ENCODE assay signal across 18 mouse cellular contexts in genomic region chr10:90814412-90814811, GRCm38 (mm10).
DNase-seq lines count a peak whose midpoint lies in the region; ATAC-seq and TF ChIP-seq lines count a peak whose summit lies in the region.
"Had no signal": no experiment of that assay in that cellular context is flagged by ENCODE, and none has a peak within 500 bp of the region (broad histone marks: within the 10 kb centered on the region; RNA-seq: fewer than 3 reads in every experiment).

No protein-coding gene starts in this region.

- H3K4me2 ChIP-seq in forebrain, embryonic 12.5 days = no peak overlapping the region
- no peak overlapping the region for H3K4me2 ChIP-seq in midbrain, embryonic 16.5 days (ENCODE audit: low read length)
- H3K4me2 ChIP-seq in midbrain, embryonic 13.5 days (replicated peaks) = no peak overlapping the region
- no peak overlapping the region for H3K4me2 ChIP-seq in forebrain, embryonic 14.5 days (ENCODE audit: low read length)
- no peak overlapping the region for H3K4me2 ChIP-seq in midbrain, postnatal 0 days (ENCODE audit: low read depth, low read length, poor library complexity, severe bottlenecking)
- H3K4me2 ChIP-seq: embryonic facial prominence, embryonic 12.5 days; heart, embryonic 13.5 days; limb, embryonic 13.5 days had no signal

- WGBS in forebrain, embryonic 12.5 days = 52% methylated on average over 6 of the region's 6 CpGs
- WGBS in forebrain, embryonic 10.5 days = 82% methylated on average over 6 of the region's 6 CpGs
- 35% methylated on average over 6 of the region's 6 CpGs for WGBS in midbrain, embryonic 16.5 days
- 53% methylated on average over 6 of the region's 6 CpGs for WGBS in midbrain, embryonic 13.5 days
- WGBS in forebrain, embryonic 14.5 days = 20% methylated on average over 6 of the region's 6 CpGs
- 39% methylated on average over 6 of the region's 6 CpGs for whole genome bisulfite sequencing in midbrain, postnatal 0 days

- no peaks in the 10 kb centered on the region for H3K9me3 ChIP-seq in forebrain, embryonic 12.5 days
- H3K9me3 ChIP-seq in forebrain, embryonic 10.5 days = no peaks in the 10 kb centered on the region
- no peaks in the 10 kb centered on the region for H3K9me3 ChIP-seq in midbrain, embryonic 16.5 days (replicated peaks; ENCODE audit: control insufficient read depth, low read length, poor library complexity, severe bottlenecking)
- no peaks in the 10 kb centered on the region for H3K9me3 ChIP-seq in midbrain, embryonic 13.5 days
- H3K9me3 ChIP-seq in forebrain, embryonic 14.5 days (replicated peaks; ENCODE audit: control insufficient read depth, low read length) = no peaks in the 10 kb centered on the region
- H3K9me3 ChIP-seq in midbrain, postnatal 0 days (ENCODE audit: low read length) = no peaks in the 10 kb centered on the region
- H3K9me3 ChIP-seq: embryonic facial prominence, embryonic 12.5 days; heart, embryonic 13.5 days; limb, embryonic 13.5 days had no signal

- no peaks in the 10 kb centered on the region for H3K36me3 ChIP-seq in forebrain, embryonic 12.5 days (replicated peaks)
- no peaks in the 10 kb centered on the region for H3K36me3 ChIP-seq in forebrain, embryonic 10.5 days (replicated peaks)
- H3K36me3 ChIP-seq in midbrain, embryonic 16.5 days (ENCODE audit: control insufficient read depth, insufficient read depth, low read length) = no peaks in the 10 kb centered on the region
- H3K36me3 ChIP-seq in midbrain, embryonic 13.5 days = no peaks in the 10 kb centered on the region
- H3K36me3 ChIP-seq in forebrain, embryonic 14.5 days (ENCODE audit: control insufficient read depth, insufficient read depth, low read length) = no peaks in the 10 kb centered on the region
- no peaks in the 10 kb centered on the region for H3K36me3 ChIP-seq in midbrain, postnatal 0 days (ENCODE audit: insufficient read depth, low read length)
- H3K36me3 ChIP-seq: embryonic facial prominence, embryonic 12.5 days; heart, embryonic 13.5 days; limb, embryonic 13.5 days had no signal

- no peaks in the 10 kb centered on the region for H3K27me3 ChIP-seq in forebrain, embryonic 12.5 days
- H3K27me3 ChIP-seq in forebrain, embryonic 10.5 days (ENCODE audit: poor library complexity, severe bottlenecking) = no peaks in the 10 kb centered on the region
- H3K27me3 ChIP-seq in midbrain, embryonic 16.5 days (ENCODE audit: control insufficient read depth, insufficient read depth, low read depth, low read length) = no peaks in the 10 kb centered on the region
- no peaks in the 10 kb centered on the region; the same call in 1 of the 2 replicates for H3K27me3 ChIP-seq in midbrain, embryonic 13.5 days
- no peaks in the 10 kb centered on the region for H3K27me3 ChIP-seq in forebrain, embryonic 14.5 days (replicated peaks; ENCODE audit: control insufficient read depth, insufficient read depth, low read length)
- H3K27me3 ChIP-seq in midbrain, postnatal 0 days (ENCODE audit: insufficient read depth, low read length) = no peaks in the 10 kb centered on the region
- H3K27me3 ChIP-seq: embryonic facial prominence, embryonic 12.5 days had no signal

- no peak for DNase-seq in forebrain, embryonic 10.5 days (ENCODE audit: extremely low spot score, low spot score)
- peak; percentile 65 for DNase-seq in forebrain, embryonic 14.5 days (ENCODE audit: low spot score)
- DNase-seq in midbrain, postnatal 0 days (ENCODE audit: low spot score) = peak; percentile 90
- DNase-seq in right cerebral cortex, adult 18-20 months = no peak
- no peak for DNase-seq in Muller cell, postnatal 12 days (ENCODE audit: inconsistent ontology term)
- DNase-seq: adrenal gland, adult 8-10 months; heart, adult 11 months; heart, postnatal 36 days; lung, postnatal 14 days had no signal

- no peak overlapping the region for H3K9ac ChIP-seq in forebrain, embryonic 12.5 days
- H3K9ac ChIP-seq in midbrain, embryonic 16.5 days (ENCODE audit: low read depth, low read length) = no peak overlapping the region
- H3K9ac ChIP-seq in midbrain, embryonic 13.5 days (replicated peaks) = no peak overlapping the region
- no peak overlapping the region for H3K9ac ChIP-seq in forebrain, embryonic 14.5 days (ENCODE audit: low read length)
- no peak overlapping the region for H3K9ac ChIP-seq in midbrain, postnatal 0 days (replicated peaks; ENCODE audit: low read length, poor library complexity, severe bottlenecking)
- H3K9ac ChIP-seq: embryonic facial prominence, embryonic 12.5 days; heart, embryonic 13.5 days; limb, embryonic 13.5 days had no signal

- no peak overlapping the region; the same call in 1 of the 2 replicates for H3K27ac ChIP-seq in forebrain, embryonic 12.5 days
- H3K27ac ChIP-seq in forebrain, embryonic 10.5 days = no peak overlapping the region
- H3K27ac ChIP-seq in midbrain, embryonic 16.5 days (ENCODE audit: low read length) = peak overlapping the region; percentile 12; the same call in 1 of the 2 replicates
- H3K27ac ChIP-seq in midbrain, embryonic 13.5 days = no peak overlapping the region
- H3K27ac ChIP-seq in forebrain, embryonic 14.5 days (ENCODE audit: low read depth, low read length) = no peak overlapping the region
- H3K27ac ChIP-seq in midbrain, postnatal 0 days (ENCODE audit: low read depth, low read length) = peak overlapping the region; percentile 6; the same call in 1 of the 2 replicates
- H3K27ac ChIP-seq: embryonic facial prominence, embryonic 12.5 days; heart, embryonic 13.5 days; kidney, postnatal 0 days; left cerebral cortex, adult 2 months; limb, embryonic 13.5 days had no signal

- no peak for TF ChIP-seq CTCF in midbrain, postnatal 0 days (IDR thresholded peaks at IDR 0.05)

- H3K4me1 ChIP-seq in forebrain, embryonic 12.5 days = peaks cover 20% of the 10 kb centered on the region
- peaks cover 17% of the 10 kb centered on the region for H3K4me1 ChIP-seq in forebrain, embryonic 10.5 days
- peaks cover 22% of the 10 kb centered on the region for H3K4me1 ChIP-seq in midbrain, embryonic 16.5 days (ENCODE audit: control insufficient read depth, insufficient read depth, low read length)
- peaks cover 20% of the 10 kb centered on the region for H3K4me1 ChIP-seq in midbrain, embryonic 13.5 days (replicated peaks)
- peaks cover 21% of the 10 kb centered on the region for H3K4me1 ChIP-seq in forebrain, embryonic 14.5 days (ENCODE audit: control insufficient read depth, insufficient read depth, low read length)
- peaks cover 10% of the 10 kb centered on the region; the same call in 1 of the 2 replicates for H3K4me1 ChIP-seq in midbrain, postnatal 0 days (ENCODE audit: insufficient read depth, low read length)
- H3K4me1 ChIP-seq: embryonic facial prominence, embryonic 12.5 days; heart, embryonic 13.5 days; limb, embryonic 13.5 days had no signal

- 0 out of 2 replicates have a peak, but pooled peaks have one; percentile 49 for ATAC-seq in forebrain, embryonic 12.5 days (ENCODE audit: low FRiP score)
- ATAC-seq in midbrain, embryonic 16.5 days = peak; percentile 77
- no peak for ATAC-seq in midbrain, embryonic 13.5 days
- ATAC-seq in forebrain, embryonic 14.5 days = peak; percentile 62; the same call in 1 of the 2 replicates
- ATAC-seq in midbrain, postnatal 0 days (ENCODE audit: low FRiP score) = no peak
- ATAC-seq: intestine, postnatal 0 days had no signal

- H3K4me3 ChIP-seq in forebrain, embryonic 12.5 days (replicated peaks) = no peak overlapping the region
- H3K4me3 ChIP-seq in forebrain, embryonic 10.5 days = no peak overlapping the region
- no peak overlapping the region for H3K4me3 ChIP-seq in midbrain, embryonic 16.5 days (ENCODE audit: low read depth, low read length)
- no peak overlapping the region for H3K4me3 ChIP-seq in midbrain, embryonic 13.5 days (replicated peaks)
- no peak overlapping the region for H3K4me3 ChIP-seq in forebrain, embryonic 14.5 days (ENCODE audit: low read depth, low read length)
- H3K4me3 ChIP-seq in midbrain, postnatal 0 days (ENCODE audit: low read depth, low read length) = no peak overlapping the region
- H3K4me3 ChIP-seq: embryonic facial prominence, embryonic 12.5 days; heart, embryonic 13.5 days; left cerebral cortex, adult 2 months; limb, embryonic 13.5 days had no signal

Comparison
In these comparisons a context has a peak if more than half of its experiments do, and no peak if none do; other contexts are left out.
1. ATAC-seq: peak in forebrain, embryonic 12.5 days (single experiment), midbrain, embryonic 16.5 days (single experiment) and forebrain, embryonic 14.5 days (single experiment); none in midbrain, embryonic 13.5 days (single experiment) and midbrain, postnatal 0 days (single experiment).
2. H3K27ac ChIP-seq: peak in midbrain, embryonic 16.5 days (single experiment) and midbrain, postnatal 0 days (single experiment); none in forebrain, embryonic 12.5 days (single experiment), forebrain, embryonic 10.5 days (single experiment), midbrain, embryonic 13.5 days (single experiment) and forebrain, embryonic 14.5 days (single experiment).
3. DNase-seq: peak in forebrain, embryonic 14.5 days (single experiment) and midbrain, postnatal 0 days (single experiment); none in forebrain, embryonic 10.5 days (single experiment), right cerebral cortex, adult 18-20 months (single experiment) and Muller cell, postnatal 12 days (single experiment).